Mouse (Mus musculus): ENCODE results near the gene Arid3a.

Arid3a gene

DNA sequence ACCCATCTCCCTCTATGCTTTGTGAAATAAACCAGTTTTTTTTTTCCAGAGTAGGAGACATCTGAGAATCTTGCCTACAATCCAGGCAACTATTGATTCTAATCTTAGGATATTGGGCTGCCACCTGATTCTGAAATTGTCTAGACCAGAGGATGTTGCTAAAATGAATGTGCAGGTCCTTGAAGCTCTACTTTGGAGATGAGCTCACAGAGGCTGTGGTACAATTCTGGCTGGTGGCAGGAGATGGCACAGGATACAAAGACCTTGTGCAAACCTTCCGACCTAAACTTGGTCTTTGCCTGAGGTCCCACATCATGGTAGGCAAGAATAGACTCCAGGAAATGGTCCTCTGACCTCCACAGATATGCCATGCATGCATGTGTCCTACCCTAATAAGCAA lies 68.8 kb downstream of the Arid3a start:
- no peak for DNase-seq (ENCODE audit: low spot score)

DNA sequence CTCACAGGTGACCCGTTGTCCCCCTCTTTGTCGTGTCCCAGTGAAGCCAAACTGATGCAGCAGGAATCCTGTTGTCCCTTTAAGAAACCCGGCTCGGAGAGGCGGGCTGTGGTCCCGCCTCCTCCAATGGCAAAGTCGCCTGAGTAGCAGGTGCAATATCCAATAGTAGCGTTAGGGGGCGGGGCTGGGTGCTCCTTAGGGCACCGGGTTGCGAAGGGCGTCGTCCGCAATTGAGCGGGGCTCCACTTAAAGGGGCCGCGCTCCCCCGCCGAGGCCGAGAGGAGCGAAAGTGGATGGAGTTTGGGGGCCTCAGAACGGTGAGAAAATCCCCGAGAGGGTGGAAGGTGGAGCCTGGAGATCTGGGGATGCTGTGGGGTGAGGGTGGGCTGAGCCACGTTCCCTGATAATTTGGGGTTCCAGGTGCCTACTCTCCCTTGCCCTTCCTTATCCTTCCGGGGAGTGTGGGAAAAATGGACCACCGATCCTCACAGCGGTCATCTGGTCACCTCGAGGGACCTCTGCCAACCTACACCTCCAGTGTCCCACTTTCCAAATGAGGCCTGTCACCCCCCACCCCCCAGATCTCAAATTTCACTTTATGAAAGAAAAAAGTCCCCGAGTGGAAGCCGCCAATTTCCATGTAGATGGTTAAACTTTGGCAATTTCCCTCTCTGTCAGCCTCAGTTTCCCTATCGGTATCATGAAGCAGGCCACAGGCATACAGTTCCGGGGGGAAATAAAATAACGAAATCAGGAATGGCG lies 69.6 kb downstream of the Arid3a start, which contains the start of gene Abca7:
Abca7 (plus strand) TSS at position 223 of the 762 bp plus-strand sequence.
- peak; percentile 97 for DNase-seq (ENCODE audit: low spot score)

DNA sequence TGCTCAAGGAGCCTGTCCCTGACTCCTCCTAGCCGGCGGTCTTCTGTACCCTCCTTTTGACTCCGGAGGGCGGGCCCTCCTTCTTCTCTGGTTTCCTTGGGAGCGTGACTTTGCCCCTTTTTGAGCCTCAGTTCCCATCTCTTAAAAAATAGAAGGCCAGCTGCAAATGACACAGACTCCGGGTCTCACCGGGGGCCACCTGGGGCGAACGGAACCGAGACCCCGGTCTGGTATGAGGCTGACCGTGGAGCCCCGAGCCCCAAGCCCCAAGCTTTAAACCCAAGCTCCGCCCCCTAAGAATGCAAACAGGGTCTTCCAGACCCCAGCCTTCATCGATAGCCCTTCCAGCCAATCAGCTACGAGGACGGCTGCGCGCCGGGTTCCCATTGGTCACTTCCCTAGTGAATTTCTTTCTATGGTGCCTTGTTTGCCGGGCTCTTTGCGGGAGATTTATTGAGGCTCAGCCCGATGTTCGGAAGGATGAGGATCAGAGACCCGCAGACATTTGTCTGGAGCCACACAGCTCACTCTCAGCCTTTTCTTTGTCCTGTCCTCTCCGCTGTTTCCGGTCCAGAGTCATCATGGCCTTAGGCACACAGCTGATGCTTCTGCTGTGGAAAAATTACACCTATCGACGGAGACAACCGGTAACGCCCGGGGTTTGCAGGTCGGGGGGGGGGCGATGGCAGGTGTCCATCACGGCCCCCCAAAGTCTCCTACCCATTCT lies 70.4 kb downstream of the Arid3a start:
- peak; percentile 51 for DNase-seq (ENCODE audit: low spot score)

- DNase-seq (ENCODE audit: low spot score), result no peak
These were observed 71.0 kb downstream of the Arid3a start for GRCm38 (mm10) chr10:79997819-79998218.

- DNase-seq (ENCODE audit: low spot score), result no peak
These were observed 75.1 kb downstream of the Arid3a start for GRCm38 (mm10) chr10:80001945-80002344.

- no peak for DNase-seq (ENCODE audit: low spot score)
These were observed 76.0 kb downstream of the Arid3a start for GRCm38 (mm10) chr10:80002829-80003228.

GRCm38 (mm10) chr10:80003374-80004232 lies 76.8 kb downstream of the Arid3a start:
- no peak for DNase-seq (ENCODE audit: low spot score)

- no peak for DNase-seq (ENCODE audit: low spot score)
These were observed 77.4 kb downstream of the Arid3a start for GRCm38 (mm10) chr10:80004233-80004705.

Data from urinary bladder, postnatal 25 days (tissue).